Mouse (Mus musculus): ENCODE data around the gene St6galnac5.

St6galnac5 gene

DNA sequence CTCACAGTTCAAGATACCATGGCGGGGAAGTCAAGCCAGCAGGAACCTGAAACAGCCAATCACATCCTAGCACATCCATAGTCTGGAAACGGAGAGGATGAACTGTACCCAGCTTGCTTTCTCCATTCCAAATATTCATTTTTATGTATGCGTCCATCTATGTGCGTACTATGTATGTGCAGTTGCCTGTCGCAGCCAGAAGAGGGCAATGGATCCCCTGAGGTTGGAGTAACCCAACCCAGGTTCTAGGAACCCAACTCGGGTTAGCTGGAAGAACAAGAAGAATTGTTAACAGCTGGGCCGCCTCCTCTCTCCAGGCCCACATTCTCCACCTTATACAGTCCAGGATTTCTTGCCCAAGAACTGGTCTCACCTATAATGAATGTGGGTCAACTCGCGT, 31.1 kb downstream of the St6galnac5 start:
- in situ Hi-C loops (cut with MboI, MseI): loop anchor here (25.0 kb wide), 2 partner anchors 164 to 1239 kb away; no protein-coding TSS in a partner anchor

DNA sequence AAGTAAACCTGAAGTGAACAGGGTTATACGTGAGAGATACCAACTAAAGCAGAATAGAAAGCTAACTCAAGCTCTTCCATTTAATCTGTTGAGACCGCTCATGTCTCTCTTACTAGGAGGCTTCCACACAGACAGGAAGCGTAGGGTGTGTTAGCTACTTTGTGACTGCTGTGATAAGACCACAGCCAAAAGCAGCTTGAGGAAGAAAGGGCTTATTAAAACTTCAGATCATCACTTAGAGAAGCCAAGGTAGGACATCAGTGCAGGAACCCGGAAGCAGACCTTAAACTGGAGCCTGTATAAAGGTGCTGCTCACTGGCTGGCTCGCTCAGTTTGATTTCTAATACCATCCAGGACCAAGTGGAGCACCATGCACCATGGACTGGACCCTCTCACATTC, 31.7 kb downstream of the St6galnac5 start:
- in situ Hi-C loops (cut with MboI, MseI): loop anchor here (25.0 kb wide), 2 partner anchors 163 to 1238 kb away; no protein-coding TSS in a partner anchor

- in situ Hi-C loops (cut with MboI, MseI): no loop called here
Measured at GRCm38 (mm10) chr3:152949233-152949777, 32.7 kb downstream of the St6galnac5 start.

DNA sequence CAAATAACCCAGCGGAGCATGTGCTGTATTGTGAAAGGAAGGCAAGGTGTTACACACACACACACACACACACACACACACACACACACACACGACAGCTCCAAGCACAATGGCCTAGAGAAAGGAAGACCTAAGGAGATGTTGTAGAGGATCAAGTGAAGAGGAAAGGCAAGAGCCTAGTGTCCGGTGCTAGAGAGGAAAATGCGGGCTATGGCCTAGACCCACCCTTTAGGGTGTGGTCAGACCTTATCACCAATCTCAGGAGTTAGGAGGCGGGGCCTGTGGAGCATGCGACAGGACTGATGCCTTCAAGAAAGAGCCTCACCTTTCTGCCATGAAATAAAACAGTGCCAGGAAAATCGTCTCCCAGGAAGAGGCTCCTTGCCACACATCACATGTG, 33.5 kb downstream of the St6galnac5 start:
- in situ Hi-C loops (cut with MboI, MseI): no loop called here

GRCm38 (mm10) chr3:152947031-152947640, 34.9 kb downstream of the St6galnac5 start:
- in situ Hi-C loops (cut with MboI, MseI): no loop called here

- in situ Hi-C loops (cut with MboI, MseI): no loop called here
Measured at GRCm38 (mm10) chr3:152944766-152945165, 37.3 kb downstream of the St6galnac5 start.

- in situ Hi-C loops (cut with MboI, MseI): no loop called here
Measured at GRCm38 (mm10) chr3:152942985-152943384, 39.1 kb downstream of the St6galnac5 start.

- in situ Hi-C loops (cut with MboI, MseI): no loop called here
Measured at GRCm38 (mm10) chr3:152941671-152942070, 40.4 kb downstream of the St6galnac5 start.

DNA sequence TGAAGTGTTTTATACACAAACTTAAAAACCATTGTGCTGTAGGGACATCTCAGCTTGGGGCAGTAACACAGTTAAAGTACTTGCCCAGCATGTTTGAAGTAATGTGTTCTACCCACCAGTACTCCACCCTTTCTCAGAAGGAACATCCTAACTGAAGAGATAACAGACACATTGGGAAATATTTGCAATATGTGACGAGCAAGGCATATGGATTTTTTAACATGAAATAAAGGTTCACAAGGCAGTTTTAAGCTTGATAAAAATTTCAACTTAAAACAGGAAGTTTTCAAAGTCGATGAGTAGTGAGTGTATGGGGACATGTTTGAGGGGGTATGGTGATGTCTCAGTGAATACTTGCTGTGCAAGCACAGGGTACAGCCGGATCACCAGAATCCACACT, 45.7 kb downstream of the St6galnac5 start:
- in situ Hi-C loops (cut with MboI, MseI): no loop called here

GRCm38 (mm10) chr3:152933737-152934136, 48.3 kb downstream of the St6galnac5 start:
- in situ Hi-C loops (cut with MboI, MseI): no loop called here

DNA sequence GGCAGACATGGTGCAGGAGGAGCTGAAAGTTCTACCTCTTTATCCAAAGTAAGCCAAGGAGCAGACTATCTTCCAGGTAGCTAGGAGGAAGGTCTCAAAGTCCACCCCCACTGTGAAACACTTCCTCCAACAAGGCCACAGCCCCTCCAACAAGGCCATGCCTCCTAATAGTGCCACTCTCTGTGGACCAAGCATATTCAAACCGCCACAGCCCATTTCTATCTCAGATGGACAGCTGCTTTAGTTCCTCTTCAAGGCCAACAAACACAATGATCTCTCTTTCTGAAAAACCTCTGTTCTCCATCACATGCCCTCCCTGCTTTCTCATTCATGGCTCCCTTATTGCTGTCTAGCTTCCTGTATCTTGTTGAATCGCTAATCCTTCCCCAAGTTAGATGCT, 49.5 kb downstream of the St6galnac5 start:
- in situ Hi-C loops (cut with MboI, MseI): no loop called here

DNA sequence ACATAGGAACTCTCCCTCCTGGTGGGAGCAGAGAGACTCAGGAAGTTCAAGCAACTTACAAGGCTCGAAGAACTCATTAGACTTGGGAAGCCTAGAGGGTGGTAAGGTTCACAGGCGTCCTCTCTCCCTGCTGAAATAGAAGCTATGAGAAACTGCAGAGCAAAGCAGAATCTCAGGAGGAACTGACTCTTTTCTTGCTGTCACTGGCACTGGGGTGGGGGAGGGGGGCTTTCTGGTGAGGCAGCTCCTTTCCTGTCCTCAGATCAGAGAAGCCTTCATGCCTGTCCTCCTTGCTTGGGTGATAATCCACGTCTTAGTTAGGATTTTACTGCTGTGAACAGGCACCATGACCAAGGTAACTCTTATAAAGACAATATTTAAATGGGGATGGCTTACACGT, 50.0 kb downstream of the St6galnac5 start:
- in situ Hi-C loops (cut with MboI, MseI): no loop called here

- in situ Hi-C loops (cut with MboI, MseI): no loop called here
Measured at GRCm38 (mm10) chr3:152931354-152931753, 50.7 kb downstream of the St6galnac5 start.

- in situ Hi-C loops (cut with MboI, MseI): no loop called here
Measured at GRCm38 (mm10) chr3:152929788-152930281, 52.2 kb downstream of the St6galnac5 start.

- in situ Hi-C loops (cut with MboI, MseI): no loop called here
Measured at GRCm38 (mm10) chr3:152929256-152929787, 52.7 kb downstream of the St6galnac5 start.

- in situ Hi-C loops (cut with MboI, MseI): no loop called here
Measured at GRCm38 (mm10) chr3:152928287-152928975, 53.6 kb downstream of the St6galnac5 start.

GRCm38 (mm10) chr3:152926166-152926565, 55.9 kb downstream of the St6galnac5 start:
- in situ Hi-C loops (cut with MboI, MseI): no loop called here

GRCm38 (mm10) chr3:152925364-152925763, 56.7 kb downstream of the St6galnac5 start:
- in situ Hi-C loops (cut with MboI, MseI): no loop called here

DNA sequence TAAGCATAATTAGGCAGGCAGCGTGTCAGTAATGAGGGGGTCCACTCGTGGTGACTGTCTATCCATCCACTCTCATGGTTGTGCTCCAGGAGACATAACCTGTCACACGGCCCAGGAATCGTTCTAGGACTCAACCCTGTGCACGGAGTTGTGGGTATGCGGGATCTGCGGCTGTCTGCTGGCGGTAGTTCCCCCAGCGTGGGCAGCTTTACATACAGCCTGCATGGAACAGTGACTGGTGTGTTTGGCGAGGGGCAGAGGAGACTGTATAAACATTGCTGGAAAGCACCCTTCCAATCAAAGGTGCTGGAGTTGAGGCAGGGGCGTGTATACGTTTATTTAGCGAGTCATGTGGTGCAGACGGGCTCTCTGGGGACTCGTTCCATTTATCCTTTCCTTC, 58.5 kb downstream of the St6galnac5 start:
- in situ Hi-C loops (cut with MboI, MseI): no loop called here

DNA sequence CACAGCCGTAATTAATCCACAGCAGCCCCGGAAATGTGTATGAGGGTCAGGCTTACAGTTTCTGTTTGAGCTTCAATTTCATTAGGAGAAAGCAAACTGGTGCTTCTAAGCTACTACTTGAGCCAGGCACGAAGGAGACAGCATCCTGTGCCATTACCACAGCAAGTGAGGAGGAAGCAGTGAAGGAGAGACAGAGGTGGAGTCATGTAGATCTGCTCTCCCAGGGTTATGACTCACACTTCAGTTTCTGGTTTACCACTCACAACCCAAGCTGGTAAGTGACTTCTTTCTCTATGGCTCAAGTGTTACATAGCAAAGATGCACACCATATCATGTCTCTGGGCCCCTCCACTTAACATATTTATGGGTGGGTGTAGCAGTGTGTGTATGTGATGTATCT, 61.7 kb downstream of the St6galnac5 start:
- in situ Hi-C loops (cut with MboI, MseI): no loop called here

GRCm38 (mm10) chr3:152919101-152919500, 62.9 kb downstream of the St6galnac5 start:
- in situ Hi-C loops (cut with MboI, MseI): no loop called here

DNA sequence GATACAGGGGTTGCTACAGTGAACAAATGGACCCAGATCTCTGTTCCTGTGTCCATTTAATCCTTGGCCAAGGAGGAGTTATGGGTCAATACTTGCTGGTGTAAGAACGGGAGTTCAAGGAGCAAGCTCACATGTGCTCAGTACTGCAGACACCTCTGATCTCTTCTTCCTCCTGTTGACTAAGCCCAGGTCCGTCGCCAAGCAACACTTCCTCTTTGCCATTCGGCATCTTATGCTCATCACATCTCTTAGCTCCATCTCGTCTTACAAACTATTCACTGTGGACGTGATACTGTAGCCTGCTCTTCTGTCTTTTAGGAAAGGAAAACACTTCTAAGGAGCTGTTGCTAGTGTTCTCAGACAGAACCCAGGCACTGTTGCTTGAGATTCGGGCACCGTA, 64.5 kb downstream of the St6galnac5 start:
- in situ Hi-C loops (cut with MboI, MseI): no loop called here

DNA sequence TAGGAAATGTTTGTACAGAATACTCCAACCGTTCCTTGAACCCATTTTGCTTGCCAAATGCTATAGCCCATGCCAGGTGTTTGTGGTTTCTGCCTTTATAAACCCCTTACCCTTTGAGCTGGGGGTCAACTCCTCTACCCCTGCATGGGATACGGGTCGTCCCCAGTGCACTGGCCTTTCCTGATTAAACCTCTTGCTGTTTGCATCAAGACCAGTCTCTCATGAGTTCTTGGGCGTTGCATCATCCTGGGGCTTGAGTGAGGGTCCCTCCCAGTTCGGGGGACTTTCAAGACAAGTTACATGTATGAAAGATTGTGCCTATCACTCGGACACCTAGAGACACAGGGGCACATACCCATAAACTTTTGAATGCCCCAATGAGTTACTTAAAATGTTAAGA, 67.7 kb downstream of the St6galnac5 start:
- in situ Hi-C loops (cut with MboI, MseI): no loop called here

All from T-helper 2 cell (primary cell).